Mouse (Mus musculus): ENCODE measurements around the gene Epb41l4b. TPM values are rescaled to one million over a fixed set of nuclear protein-coding genes. Genes with fewer than 3 reads are reported as not detected.
A peak's percentile ranks its signal among the peaks of the same experiment; 100 is the strongest.

The Epb41l4b gene
- total RNA-seq, 2 experiments from 2014 or later = 30.2 to 31.9 TPM

DNA sequence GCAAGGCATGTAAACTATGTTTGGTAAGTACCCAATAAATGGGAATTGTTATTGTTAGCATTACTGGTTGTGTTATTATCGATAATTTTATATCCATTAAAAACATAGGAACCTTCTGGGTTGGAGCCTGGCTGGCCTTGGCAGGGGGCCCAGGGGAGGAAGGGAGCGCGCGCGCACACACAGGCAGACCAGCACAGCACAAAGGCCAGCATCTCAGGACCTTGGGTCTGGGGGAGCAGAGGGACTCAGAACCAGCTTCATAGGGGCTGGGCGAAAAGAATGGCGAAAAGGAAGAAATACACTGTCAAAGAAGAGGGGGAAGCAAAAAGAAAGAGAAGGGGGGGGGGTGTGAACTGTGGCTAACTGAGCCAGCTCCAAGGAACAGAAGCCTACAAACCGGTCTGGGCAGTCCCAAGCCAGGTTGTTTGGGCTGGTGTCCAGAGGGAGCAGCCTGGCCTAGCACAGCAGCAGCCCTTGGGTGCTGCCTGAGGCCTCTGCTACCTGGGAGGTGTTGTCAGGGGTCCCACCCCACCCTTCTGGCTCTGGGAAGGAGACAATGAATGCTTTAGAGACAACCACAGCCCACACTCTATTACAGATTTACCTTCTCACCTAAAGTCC is 13.4 kb upstream of the Epb41l4b start:
- no peak for DNase-seq (ENCODE audit: low spot score in 2 of 2)

DNA sequence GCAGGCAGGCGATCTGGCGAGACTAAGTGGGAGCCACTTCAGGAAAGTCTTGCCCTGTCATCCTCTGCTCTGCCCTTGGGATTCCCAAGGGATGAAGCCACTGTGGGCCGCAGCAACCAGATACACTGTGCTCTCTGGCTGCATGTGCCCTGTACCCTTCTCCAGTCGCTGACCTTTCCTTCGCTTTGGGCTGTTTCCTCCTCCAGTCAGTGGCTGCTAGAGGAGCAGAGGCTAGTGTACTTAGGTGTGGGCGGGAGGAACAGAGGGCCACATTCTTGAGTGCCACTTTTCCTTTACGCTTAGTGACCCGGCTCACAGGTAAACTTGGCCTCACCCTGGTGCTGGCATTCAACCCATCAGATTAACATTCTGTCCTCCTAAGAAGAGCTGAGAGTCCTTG is 10.6 kb upstream of the Epb41l4b start:
- DNase-seq (ENCODE audit: low spot score in 2 of 2) = no peak
- intact Hi-C loops (cut with DNase I) = no loop called here

More for the DNA sequence above, 13.4 kb upstream of the Epb41l4b start:
- intact Hi-C loops (cut with DNase I) = no loop called here

DNA sequence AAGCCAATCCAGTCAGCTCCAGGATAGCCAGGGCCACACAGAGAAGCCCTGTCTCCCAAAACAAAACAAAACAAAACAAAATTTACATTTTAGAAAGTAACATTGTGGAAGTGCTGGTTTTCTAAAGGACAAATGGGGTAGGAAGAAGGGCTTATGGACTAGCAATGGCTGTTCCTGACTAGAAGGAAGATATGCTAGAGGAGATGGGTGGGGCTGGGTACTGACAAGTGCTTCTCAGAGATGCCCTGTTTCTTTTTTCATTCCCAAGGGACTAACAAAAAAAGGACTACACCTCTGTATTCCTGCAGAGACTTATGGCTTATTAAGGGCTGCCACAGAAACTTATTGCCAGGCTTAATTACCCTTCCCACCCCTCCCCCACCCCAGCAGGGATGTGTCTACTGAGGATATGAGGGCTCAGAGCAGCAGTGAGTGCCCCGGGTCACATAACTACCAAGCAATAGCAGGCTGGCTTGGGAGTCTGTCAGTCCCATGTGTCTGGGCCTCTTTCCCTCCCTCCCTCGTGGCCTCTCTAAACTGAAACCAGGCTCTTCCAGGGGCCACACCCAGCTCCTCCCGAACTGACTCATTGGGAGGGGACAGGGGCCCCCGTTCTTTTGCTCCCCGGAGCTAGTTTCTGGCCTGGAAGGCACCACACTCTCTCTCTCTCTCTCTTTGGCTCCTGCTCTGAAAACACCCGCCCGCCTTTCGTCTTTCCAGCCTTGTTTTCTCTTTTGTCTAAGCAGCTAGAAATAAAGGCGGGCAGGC is 10.0 kb upstream of the Epb41l4b start:
- DNase-seq (ENCODE audit: low spot score in 2 of 2) = no peak
- intact Hi-C loops (cut with DNase I) = no loop called here

DNA sequence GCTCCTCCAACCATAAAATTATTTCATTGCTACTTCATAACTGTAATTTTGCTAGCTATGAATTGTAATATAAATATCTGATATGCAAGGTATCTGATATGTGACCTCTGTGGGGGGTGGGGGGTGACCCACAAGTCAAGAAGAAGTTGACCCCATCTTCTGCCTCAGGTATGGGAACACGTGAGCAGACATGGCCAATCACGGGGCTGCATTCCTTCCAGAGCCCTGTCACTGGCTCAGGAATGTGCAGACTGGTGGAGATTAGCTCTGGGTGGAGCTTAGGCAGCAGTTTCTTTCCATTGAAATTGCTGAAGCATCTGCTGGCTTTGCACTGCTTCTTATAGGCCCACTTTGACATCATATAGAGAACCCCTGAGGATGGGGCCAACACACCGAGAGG is 4.9 kb upstream of the Epb41l4b start:
- no peak for DNase-seq (ENCODE audit: low spot score in 2 of 2)
- intact Hi-C loops (cut with DNase I) = no loop called here

DNA sequence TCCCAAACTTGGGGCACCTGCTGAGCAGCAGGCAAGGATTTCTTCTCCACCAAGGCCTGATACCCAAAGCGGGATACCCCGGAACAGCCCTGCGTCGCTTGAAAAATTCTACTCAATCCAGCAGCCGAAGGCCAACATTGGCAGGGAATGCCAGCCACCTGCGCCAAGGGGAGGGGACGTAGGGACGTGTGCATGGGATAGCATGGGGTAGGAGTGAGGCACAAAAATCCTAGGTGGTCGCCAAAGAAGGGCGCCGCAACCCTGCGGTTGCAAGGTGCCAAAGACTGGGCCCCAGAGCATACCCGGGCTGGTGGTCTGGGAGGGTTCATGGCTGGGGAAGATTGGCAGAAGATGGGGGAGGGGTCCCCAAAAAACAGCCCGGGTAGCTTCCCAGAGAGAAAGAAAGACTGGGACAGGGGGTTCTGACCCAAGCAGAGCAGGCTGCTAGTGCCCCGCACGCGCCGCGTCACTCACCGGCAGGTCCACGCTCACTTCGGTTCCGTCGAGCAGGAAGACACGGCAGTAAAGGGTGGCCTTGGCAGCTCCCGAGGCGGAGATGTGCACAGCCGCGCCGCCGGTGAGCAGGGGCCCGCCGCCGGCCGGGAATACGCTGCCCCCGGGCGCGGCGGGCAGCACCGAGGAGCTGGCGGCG is 737 bp downstream of the Epb41l4b start:
- DNase-seq (ENCODE audit: low spot score in 2 of 2) = no peak
- intact Hi-C loops (cut with DNase I) = loop anchor here (2.0 to 5.0 kb wide), 2 partner anchors 78 to 125 kb away; no protein-coding TSS in a partner anchor

DNA sequence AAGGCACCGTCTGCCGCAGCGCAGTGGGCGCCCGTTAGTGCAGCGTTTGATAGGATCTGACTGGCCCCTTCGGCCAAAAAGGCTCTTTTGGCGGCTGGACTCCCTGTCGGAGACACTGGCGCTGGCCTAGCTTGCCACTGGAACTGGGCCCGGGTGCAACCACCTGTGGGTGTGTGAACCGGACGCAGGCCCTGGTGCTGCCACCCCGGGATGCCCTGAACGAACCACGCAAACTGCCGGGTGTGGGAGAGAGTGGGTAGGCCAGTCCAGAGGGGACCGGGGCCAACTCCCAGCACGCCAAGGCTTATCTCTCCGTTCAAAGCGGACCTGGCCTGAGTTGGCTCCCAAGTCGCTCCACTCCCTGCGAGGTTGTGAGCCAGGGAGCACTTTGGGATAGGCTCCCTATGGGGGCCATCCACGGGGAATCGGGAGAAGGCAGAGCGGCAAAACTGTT is 1.3 kb downstream of the Epb41l4b start:
- peak in 1 of 2 experiments; percentile 23 for DNase-seq (ENCODE audit: low spot score in 2 of 2)
- intact Hi-C loops (cut with DNase I) = loop anchor here (2.0 to 5.0 kb wide), 2 partner anchors 77 to 125 kb away; no protein-coding TSS in a partner anchor

DNA sequence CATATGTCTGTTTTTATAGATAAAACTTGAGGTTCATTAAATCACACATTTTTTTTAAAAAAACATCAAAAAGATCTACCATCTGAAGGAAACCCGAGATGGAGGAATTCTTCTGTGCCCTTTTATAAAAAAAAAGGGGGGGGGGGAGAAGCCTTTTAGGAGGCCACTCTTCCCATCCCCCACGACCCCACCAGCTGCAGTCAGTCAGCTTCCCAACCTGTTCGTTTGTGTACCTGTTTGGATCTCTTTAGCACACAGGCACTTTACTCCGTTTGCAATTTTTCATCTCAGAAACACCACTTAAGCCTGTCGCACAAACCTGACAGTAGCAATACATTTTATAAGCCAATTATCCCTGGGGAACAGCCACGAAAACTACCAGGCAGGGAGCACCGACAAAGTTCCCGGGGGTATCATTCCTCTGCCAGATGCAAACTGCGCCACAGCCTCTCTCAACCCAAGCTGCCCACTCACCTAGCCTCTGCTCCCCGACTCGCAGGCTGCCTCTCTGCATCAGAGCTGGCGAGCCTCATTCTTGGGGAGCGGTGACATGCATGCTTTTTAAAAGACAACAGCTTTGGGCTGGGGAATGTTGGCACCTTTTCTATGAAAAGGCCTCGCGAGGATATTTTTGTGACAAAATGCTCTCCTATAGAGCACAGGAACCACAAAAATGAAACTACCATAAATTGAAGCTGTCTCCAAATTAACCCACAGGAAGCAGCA is 2.1 kb downstream of the Epb41l4b start:
- peak; percentile 31 to 45 for DNase-seq (ENCODE audit: low spot score in 2 of 2)
- intact Hi-C loops (cut with DNase I) = loop anchor here (5.0 kb wide), 1 partner anchor 124 kb away; no protein-coding TSS in a partner anchor

DNA sequence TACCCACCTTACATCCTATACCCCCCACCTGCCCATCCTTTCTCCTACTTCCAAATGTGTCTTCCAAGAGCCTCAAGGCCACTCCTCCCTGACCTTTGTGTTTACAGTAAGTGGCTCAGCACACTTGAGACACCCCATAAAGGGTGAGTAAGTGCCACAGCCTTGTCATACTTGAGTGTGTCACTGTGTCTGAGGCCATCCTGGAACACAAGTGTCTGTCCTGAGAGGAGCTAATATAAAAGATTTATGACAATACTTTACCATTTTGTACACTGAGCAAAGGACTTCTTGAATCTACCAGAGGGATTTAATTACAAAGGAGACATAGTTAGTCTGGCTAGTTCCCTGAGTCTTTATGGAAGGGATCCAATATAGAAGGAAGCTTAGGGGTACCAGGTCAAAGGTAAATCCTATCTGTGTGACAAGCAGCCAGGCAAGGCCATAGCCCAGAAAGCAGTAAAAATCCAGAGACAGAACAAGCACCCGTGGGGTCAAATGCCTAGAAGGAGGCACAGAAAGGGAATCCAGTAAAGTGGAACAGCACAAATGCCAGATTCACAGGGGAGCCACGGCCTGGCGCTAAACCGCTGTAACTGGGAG is 2.9 kb downstream of the Epb41l4b start:
- intact Hi-C loops (cut with DNase I) = loop anchor here (5.0 kb wide), 1 partner anchor 123 kb away; no protein-coding TSS in a partner anchor
- DNase-seq (ENCODE audit: low spot score in 2 of 2) = no peak

DNA sequence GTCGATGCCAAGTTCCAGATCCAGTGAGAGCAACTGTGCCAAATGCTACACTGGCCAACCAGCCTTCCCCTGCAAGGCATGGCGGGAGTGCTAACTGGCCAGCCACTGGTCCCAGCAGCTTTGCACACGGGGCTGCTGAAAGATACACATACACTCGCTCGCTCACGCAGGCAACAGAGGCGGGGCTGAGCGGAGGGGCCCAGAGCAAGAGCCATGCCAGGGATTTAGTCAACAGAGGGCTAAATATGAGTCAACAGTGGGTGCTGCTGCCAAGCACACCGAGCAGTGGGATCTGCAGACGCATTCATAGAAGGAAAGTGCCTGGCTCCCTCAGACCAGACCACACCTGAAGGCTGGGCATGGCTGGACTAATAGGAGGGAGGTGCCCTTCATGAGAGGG is 3.8 kb downstream of the Epb41l4b start:
- intact Hi-C loops (cut with DNase I) = no loop called here
- peak in 1 of 2 experiments; percentile 50 for DNase-seq (ENCODE audit: low spot score in 2 of 2)

DNA sequence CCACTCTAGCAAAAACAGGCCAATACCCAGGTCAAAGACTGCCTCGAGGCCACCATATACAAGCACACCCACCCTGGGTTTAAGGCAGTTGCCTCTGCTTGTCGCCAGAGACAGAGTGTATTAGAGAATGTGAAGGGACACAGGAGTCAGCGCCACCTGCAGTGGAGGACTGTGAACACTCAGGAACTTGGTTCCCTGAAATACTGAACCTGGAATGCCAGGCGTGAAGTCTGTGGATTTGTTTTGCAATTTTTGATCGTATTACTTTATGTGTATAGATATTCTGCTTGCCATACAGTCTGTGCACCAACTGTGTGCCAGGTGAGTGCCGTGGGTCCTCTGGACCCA is 5.2 kb downstream of the Epb41l4b start:
- no peak for DNase-seq (ENCODE audit: low spot score in 2 of 2)
- intact Hi-C loops (cut with DNase I) = no loop called here

DNA sequence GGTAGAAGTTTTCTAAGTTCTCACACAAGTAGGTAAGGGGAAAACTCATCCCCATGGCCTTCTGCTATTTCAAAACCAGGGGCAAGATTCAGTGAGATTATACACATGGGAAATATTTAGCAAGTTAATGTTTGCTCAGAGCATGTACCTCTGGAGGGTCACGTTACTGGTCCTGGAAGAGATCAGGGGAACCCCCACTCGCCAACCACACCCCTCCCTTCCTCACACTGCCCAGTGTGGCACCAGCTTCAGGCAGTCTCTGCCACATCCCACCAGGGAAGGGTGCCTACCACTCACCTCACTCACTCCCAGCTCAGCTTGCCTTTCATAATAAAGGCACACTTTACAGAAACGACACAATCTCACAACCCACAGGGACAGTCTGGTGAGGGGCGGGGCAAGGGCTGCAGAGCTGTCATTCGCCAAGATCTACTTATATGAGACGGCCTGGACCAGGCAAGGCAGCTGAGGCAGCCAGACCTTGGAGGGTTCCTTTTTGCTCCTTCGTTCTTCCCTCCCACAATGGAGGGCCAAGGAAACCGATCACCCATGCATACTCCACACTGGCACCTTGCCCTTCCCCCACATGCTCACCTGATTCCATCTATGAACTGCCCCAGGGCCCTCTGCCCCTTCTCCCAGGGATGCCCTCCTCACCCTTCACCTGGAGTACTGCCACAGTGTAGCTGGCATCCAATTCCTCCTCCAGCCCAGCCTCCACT is 5.7 kb downstream of the Epb41l4b start:
- no peak for DNase-seq (ENCODE audit: low spot score in 2 of 2)
- intact Hi-C loops (cut with DNase I) = no loop called here

DNA sequence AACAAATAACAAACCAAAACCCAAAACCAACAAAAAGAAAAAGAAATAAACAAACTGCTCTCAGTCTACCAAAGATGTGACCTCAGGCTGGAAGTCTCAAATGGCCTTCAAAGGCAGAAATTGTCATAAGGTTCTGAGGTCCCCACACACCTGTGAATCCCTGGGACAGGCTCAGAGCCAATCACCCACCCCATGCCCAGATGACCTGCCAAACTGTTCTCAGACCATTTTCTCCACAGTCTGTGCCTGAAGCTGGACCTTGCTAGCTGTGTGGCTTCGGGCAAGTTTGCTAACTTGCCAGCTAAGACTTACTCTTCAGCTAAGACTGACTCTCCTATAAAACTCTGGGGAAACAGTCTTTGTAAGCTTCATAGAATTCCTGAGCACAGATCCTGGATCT is 7.8 kb downstream of the Epb41l4b start:
- no peak for DNase-seq (ENCODE audit: low spot score in 2 of 2)
- intact Hi-C loops (cut with DNase I) = no loop called here

DNA sequence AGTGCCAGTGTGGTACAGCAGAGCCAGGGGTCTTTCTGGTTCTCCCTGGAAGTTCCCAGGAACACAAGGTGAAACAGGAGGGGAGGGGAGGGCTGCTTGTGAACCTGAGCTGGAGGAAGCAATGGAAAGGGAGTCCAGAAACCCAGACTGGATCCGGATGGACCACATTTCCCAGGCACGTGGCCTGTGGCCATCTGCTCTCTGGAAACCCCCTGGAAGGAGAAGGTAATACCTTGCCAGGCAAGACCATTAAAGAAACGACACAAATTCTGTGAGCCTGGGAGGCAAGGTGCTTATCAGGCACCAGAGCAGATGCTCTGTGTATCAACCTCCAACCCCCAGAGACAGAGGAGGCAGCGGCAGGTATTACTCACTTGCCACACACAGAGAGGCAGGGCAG is 8.7 kb downstream of the Epb41l4b start:
- intact Hi-C loops (cut with DNase I) = no loop called here
- no peak for DNase-seq (ENCODE audit: low spot score in 2 of 2)

DNA sequence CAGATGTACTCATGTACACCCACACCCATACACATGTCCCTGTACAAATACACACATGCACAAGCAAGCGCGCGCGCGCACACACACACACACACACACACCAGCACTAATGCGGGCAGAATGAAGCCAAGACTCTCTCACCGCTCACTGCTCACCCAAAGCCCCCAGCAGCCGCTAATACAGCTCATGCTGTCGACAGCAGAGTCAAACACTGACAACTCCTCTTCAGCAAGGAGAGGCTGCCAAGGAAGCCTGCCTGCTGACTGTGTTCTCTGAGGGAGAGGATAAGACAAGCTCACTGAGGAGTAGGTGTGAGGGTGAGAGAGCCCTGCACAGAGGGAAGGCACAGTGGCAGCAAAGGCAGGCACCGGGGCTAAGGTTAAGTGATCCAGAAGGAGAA is 11.4 kb downstream of the Epb41l4b start:
- peak; percentile 32 to 81 for DNase-seq (ENCODE audit: low spot score in 2 of 2)
- intact Hi-C loops (cut with DNase I) = no loop called here

DNA sequence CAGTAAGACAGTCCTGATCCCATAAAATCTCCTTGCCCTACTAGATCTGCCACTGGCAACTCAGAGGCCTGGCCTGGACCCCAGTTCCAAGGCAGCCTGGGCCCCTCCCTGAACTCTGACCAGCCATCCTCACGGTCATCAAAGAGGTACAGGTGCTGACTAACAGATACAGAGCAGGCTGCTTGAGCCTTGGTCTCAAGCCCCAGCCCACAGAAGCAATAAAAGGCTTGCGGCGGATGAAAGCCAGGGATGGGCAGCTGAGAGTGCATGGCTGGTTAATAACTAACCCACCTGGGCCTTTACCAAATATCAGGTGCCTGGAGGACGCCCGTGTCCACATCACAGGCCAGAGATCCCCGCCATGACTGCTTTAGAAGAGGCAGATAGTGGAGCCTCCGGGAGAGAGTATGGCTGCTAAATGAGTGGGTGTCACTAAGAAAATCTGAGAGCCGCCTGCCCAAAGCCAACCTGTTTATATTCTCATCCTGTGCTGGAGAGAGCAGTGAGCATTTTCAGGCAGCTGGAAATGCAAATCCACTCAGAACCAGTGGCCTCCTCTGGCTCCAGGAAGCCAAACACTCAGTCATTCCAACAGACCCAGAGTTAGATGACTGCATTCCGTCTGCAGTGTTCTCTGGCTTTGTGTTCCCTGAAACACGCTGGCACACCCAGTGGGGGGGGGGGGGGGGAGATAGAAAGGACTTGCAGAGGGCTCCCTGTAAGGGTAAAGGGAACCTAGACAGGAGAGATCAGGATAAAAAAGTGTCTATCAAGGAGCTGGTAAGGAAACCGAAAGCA is 13.3 kb downstream of the Epb41l4b start:
- intact Hi-C loops (cut with DNase I) = no loop called here
- DNase-seq (ENCODE audit: low spot score in 2 of 2) = peak in 1 of 2 experiments; percentile 64

DNA sequence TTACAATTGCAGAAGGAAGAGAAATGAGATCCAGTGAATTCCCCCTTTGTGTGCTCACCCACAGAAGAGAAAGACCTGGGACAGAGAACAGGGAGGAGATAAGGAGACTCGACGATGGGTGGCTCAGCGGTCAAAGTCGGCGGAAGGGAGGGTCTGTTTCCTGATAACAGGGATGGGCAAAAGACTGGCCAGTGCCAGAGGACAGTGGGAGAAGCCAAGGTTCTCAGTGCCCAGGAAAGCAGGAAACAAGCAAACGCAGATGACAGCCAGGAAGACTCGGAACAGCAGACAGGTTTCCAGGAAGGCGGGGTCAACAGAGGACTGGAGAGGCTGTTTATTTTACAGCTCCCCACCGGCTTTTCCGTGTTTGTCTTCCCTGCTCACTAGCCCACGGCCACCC is 20.2 kb downstream of the Epb41l4b start:
- no peak for DNase-seq (ENCODE audit: low spot score in 2 of 2)
- intact Hi-C loops (cut with DNase I) = no loop called here

DNA sequence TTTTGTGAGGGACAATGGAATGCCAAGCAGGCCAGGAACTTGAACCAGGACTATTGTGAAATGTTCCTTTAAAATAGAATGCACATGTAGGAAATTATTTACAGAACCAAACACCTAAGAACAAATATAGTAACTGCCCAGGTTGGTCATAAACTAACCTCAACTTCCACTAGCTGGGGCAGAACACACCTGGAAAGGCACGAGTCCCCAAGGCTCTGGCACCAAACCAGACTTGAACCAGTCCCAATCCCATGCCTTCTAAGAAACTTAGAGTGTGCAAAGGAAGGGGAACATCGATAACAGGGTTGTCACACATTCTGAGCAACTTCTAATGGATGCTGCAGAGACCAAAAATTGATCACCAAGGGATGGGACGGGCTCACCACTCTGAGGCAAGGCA is 21.1 kb downstream of the Epb41l4b start:
- intact Hi-C loops (cut with DNase I) = no loop called here
- DNase-seq (ENCODE audit: low spot score in 2 of 2) = no peak

DNA sequence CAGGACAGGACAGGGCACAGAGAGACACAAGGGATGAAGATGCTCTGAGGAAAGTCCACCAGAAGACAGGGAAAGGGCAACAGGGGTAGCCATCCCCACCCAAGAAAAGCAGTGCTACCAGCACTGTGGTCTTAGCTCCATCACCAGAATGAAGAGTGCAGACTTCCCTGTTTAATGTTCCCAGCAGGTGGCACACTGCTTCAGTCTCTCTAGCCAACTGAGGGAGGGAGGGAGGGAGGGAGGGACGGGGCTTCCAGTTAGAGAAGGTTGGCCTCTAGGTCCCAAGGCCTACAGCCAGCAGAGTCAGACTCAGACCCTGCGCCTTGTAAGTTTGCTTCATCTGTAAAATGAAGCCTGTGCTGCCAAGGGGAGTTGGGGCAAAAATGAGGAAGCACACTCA is 22.7 kb downstream of the Epb41l4b start:
- intact Hi-C loops (cut with DNase I) = no loop called here
- no peak for DNase-seq (ENCODE audit: low spot score in 2 of 2)

Data from left cerebral cortex, postnatal 25 days (tissue).